Mouse (Mus musculus): ENCODE results near the gene Dnaja4. TPM values are rescaled to one million over a fixed set of nuclear protein-coding genes. Genes with fewer than 3 reads are reported as not detected.
"Not testable (repeated sequence)": the region's sequence is repeated elsewhere in the genome, so short reads cannot be mapped to it uniquely, and the experiment has no call there.

The Dnaja4 gene
- polyA plus RNA-seq, 1 experiment from 2014 or later = 4.7 TPM

- H3K27me3 ChIP-seq (ENCODE audit: control insufficient read depth, insufficient read depth, low read length) = no peaks in the 10 kb centered on the region; the same call in 1 of the 2 replicates
- H3K9me3 ChIP-seq (ENCODE audit: control insufficient read depth, low read depth, low read length) = no peaks in the 10 kb centered on the region
- no peaks in the 10 kb centered on the region for H3K36me3 ChIP-seq (ENCODE audit: control insufficient read depth, insufficient read depth, low read length)
- no peak overlapping the region for H3K9ac ChIP-seq (replicated peaks; ENCODE audit: low read depth, low read length)
- H3K4me1 ChIP-seq (ENCODE audit: control insufficient read depth, insufficient read depth, low read length) = no peaks in the 10 kb centered on the region
- H3K4me2 ChIP-seq (replicated peaks; ENCODE audit: low read depth, low read length) = no peak overlapping the region
- WGBS = 73% methylated on average over 8 of the region's 8 CpGs
- H3K4me3 ChIP-seq (ENCODE audit: low read depth, low read length) = no peak overlapping the region
- no peak for ATAC-seq (ENCODE audit: insufficient number of reproducible peaks, insufficient read depth, low FRiP score, low read depth)
- no peak overlapping the region for H3K27ac ChIP-seq (ENCODE audit: low read length)
Observed at GRCm38 (mm10) chr9:54689446-54689845, 9.2 kb upstream of the Dnaja4 start.

- 81% methylated on average over 2 of the region's 2 CpGs for WGBS
- not testable (repeated sequence) for H3K9me3 ChIP-seq (ENCODE audit: control insufficient read depth, low read depth, low read length); H3K4me3 ChIP-seq (ENCODE audit: low read depth, low read length); H3K9ac ChIP-seq (replicated peaks; ENCODE audit: low read depth, low read length); H3K4me2 ChIP-seq (replicated peaks; ENCODE audit: low read depth, low read length); H3K27me3 ChIP-seq (ENCODE audit: control insufficient read depth, insufficient read depth, low read length); ATAC-seq (ENCODE audit: insufficient number of reproducible peaks, insufficient read depth, low FRiP score, low read depth); H3K27ac ChIP-seq (ENCODE audit: low read length); H3K4me1 ChIP-seq (ENCODE audit: control insufficient read depth, insufficient read depth, low read length); H3K36me3 ChIP-seq (ENCODE audit: control insufficient read depth, insufficient read depth, low read length)
Observed at GRCm38 (mm10) chr9:54690697-54691096, 8.0 kb upstream of the Dnaja4 start.

GRCm38 (mm10) chr9:54691241-54691805, 7.3 kb upstream of the Dnaja4 start:
- not testable (repeated sequence) for H3K9ac ChIP-seq (replicated peaks; ENCODE audit: low read depth, low read length); H3K27me3 ChIP-seq (ENCODE audit: control insufficient read depth, insufficient read depth, low read length); H3K27ac ChIP-seq (ENCODE audit: low read length); H3K36me3 ChIP-seq (ENCODE audit: control insufficient read depth, insufficient read depth, low read length); H3K9me3 ChIP-seq (ENCODE audit: control insufficient read depth, low read depth, low read length); H3K4me1 ChIP-seq (ENCODE audit: control insufficient read depth, insufficient read depth, low read length); ATAC-seq (ENCODE audit: insufficient number of reproducible peaks, insufficient read depth, low FRiP score, low read depth)
- H3K4me3 ChIP-seq (ENCODE audit: low read depth, low read length) = peak overlapping the region; percentile 18
- peak overlapping the region; percentile 43 for H3K4me2 ChIP-seq (replicated peaks; ENCODE audit: low read depth, low read length)
- 3% methylated on average over 31 of the region's 31 CpGs for whole genome bisulfite sequencing

- H3K4me1 ChIP-seq (ENCODE audit: control insufficient read depth, insufficient read depth, low read length) = peaks cover 5% of the 10 kb centered on the region; the same call in 1 of the 2 replicates
- no peaks in the 10 kb centered on the region for H3K9me3 ChIP-seq (ENCODE audit: control insufficient read depth, low read depth, low read length)
- H3K27me3 ChIP-seq (ENCODE audit: control insufficient read depth, insufficient read depth, low read length) = no peaks in the 10 kb centered on the region; the same call in 1 of the 2 replicates
- no peaks in the 10 kb centered on the region for H3K36me3 ChIP-seq (ENCODE audit: control insufficient read depth, insufficient read depth, low read length)
- H3K27ac ChIP-seq (ENCODE audit: low read length) = no peak overlapping the region
- H3K9ac ChIP-seq (replicated peaks; ENCODE audit: low read depth, low read length) = peak overlapping the region; percentile 65
- ATAC-seq (ENCODE audit: insufficient number of reproducible peaks, insufficient read depth, low FRiP score, low read depth) = peak; percentile 48
- peak overlapping the region; percentile 91 for H3K4me2 ChIP-seq (replicated peaks; ENCODE audit: low read depth, low read length)
- H3K4me3 ChIP-seq (ENCODE audit: low read depth, low read length) = peak overlapping the region; percentile 72
- WGBS = 9% methylated on average over 27 of the region's 27 CpGs
Observed at GRCm38 (mm10) chr9:54699087-54699344, 343 bp downstream of the Dnaja4 start.

- no peak overlapping the region for H3K27ac ChIP-seq (ENCODE audit: low read length)
- ATAC-seq (ENCODE audit: insufficient number of reproducible peaks, insufficient read depth, low FRiP score, low read depth) = peak; percentile 60
- H3K4me3 ChIP-seq (ENCODE audit: low read depth, low read length) = peak overlapping the region; percentile 72
- peak overlapping the region; percentile 91 for H3K4me2 ChIP-seq (replicated peaks; ENCODE audit: low read depth, low read length)
- 1% methylated on average over 78 of the region's 92 CpGs for WGBS
- peak overlapping the region; percentile 65 for H3K9ac ChIP-seq (replicated peaks; ENCODE audit: low read depth, low read length)
- H3K27me3 ChIP-seq (ENCODE audit: control insufficient read depth, insufficient read depth, low read length) = no peaks in the 10 kb centered on the region; the same call in 1 of the 2 replicates
- H3K9me3 ChIP-seq (ENCODE audit: control insufficient read depth, low read depth, low read length) = no peaks in the 10 kb centered on the region
- peaks cover 5% of the 10 kb centered on the region; the same call in 1 of the 2 replicates for H3K4me1 ChIP-seq (ENCODE audit: control insufficient read depth, insufficient read depth, low read length)
- no peaks in the 10 kb centered on the region for H3K36me3 ChIP-seq (ENCODE audit: control insufficient read depth, insufficient read depth, low read length)
Observed at GRCm38 (mm10) chr9:54699345-54700173, 886 bp downstream of the Dnaja4 start.

- Histone ChIP-seq H3K4me3 (ENCODE audit: low read depth, low read length) (peak overlapping the region; percentile 72), H3K27ac (ENCODE audit: low read length) (no peak overlapping the region), H3K36me3 (ENCODE audit: control insufficient read depth, insufficient read depth, low read length) (no peaks in the 10 kb centered on the region), H3K27me3 (ENCODE audit: control insufficient read depth, insufficient read depth, low read length) (no peaks in the 10 kb centered on the region), H3K9me3 (ENCODE audit: control insufficient read depth, low read depth, low read length) (no peaks in the 10 kb centered on the region), H3K4me2 (replicated peaks; ENCODE audit: low read depth, low read length) (peak overlapping the region; percentile 91), H3K4me1 (ENCODE audit: control insufficient read depth, insufficient read depth, low read length) (peaks cover 5% of the 10 kb centered on the region; the same call in 1 of the 2 replicates), H3K9ac (replicated peaks; ENCODE audit: low read depth, low read length) (peak overlapping the region; percentile 65; the same call in 1 of the 2 replicates)
- no peak for ATAC-seq (ENCODE audit: insufficient number of reproducible peaks, insufficient read depth, low FRiP score, low read depth)
- WGBS = 15% methylated on average over 9 of the region's 9 CpGs
Observed at GRCm38 (mm10) chr9:54700174-54700475, 1.5 kb downstream of the Dnaja4 start.

- H3K36me3 ChIP-seq (ENCODE audit: control insufficient read depth, insufficient read depth, low read length) = no peaks in the 10 kb centered on the region
- H3K9ac ChIP-seq (replicated peaks; ENCODE audit: low read depth, low read length) = no peak overlapping the region
- no peaks in the 10 kb centered on the region for H3K9me3 ChIP-seq (ENCODE audit: control insufficient read depth, low read depth, low read length)
- WGBS = 73% methylated on average over 7 of the region's 7 CpGs
- H3K4me3 ChIP-seq (ENCODE audit: low read depth, low read length) = peak overlapping the region; percentile 72; the same call in 1 of the 2 replicates
- peaks cover 5% of the 10 kb centered on the region; the same call in 1 of the 2 replicates for H3K4me1 ChIP-seq (ENCODE audit: control insufficient read depth, insufficient read depth, low read length)
- no peak for ATAC-seq (ENCODE audit: insufficient number of reproducible peaks, insufficient read depth, low FRiP score, low read depth)
- no peaks in the 10 kb centered on the region for H3K27me3 ChIP-seq (ENCODE audit: control insufficient read depth, insufficient read depth, low read length)
- H3K27ac ChIP-seq (ENCODE audit: low read length) = no peak overlapping the region
- H3K4me2 ChIP-seq (replicated peaks; ENCODE audit: low read depth, low read length) = no peak overlapping the region
Observed at GRCm38 (mm10) chr9:54700746-54701145, 2.1 kb downstream of the Dnaja4 start.

- no peaks in the 10 kb centered on the region for H3K9me3 ChIP-seq (ENCODE audit: control insufficient read depth, low read depth, low read length)
- H3K4me2 ChIP-seq (replicated peaks; ENCODE audit: low read depth, low read length) = no peak overlapping the region
- no peaks in the 10 kb centered on the region for H3K27me3 ChIP-seq (ENCODE audit: control insufficient read depth, insufficient read depth, low read length)
- H3K4me3 ChIP-seq (ENCODE audit: low read depth, low read length) = no peak overlapping the region
- no peak overlapping the region for H3K9ac ChIP-seq (replicated peaks; ENCODE audit: low read depth, low read length)
- WGBS = 79% methylated on average over 2 of the region's 2 CpGs
- H3K27ac ChIP-seq (ENCODE audit: low read length) = no peak overlapping the region
- no peaks in the 10 kb centered on the region for H3K36me3 ChIP-seq (ENCODE audit: control insufficient read depth, insufficient read depth, low read length)
- H3K4me1 ChIP-seq (ENCODE audit: control insufficient read depth, insufficient read depth, low read length) = peaks cover 5% of the 10 kb centered on the region; the same call in 1 of the 2 replicates
- ATAC-seq (ENCODE audit: insufficient number of reproducible peaks, insufficient read depth, low FRiP score, low read depth) = no peak
Observed at GRCm38 (mm10) chr9:54702581-54702980, 3.9 kb downstream of the Dnaja4 start.
